ENCODE assay signal across 8 mouse cellular contexts in genomic region chr4:147869238-147869637, GRCm38 (mm10). TPM values are rescaled to one million over a fixed set of nuclear protein-coding genes. Genes with fewer than 3 reads are reported as not detected.
DNase-seq lines count a peak whose midpoint lies in the region; ATAC-seq and TF ChIP-seq lines count a peak whose summit lies in the region.

No protein-coding gene starts in this region.

- no peak for ATAC-seq in embryonic facial prominence, embryonic 13.5 days (ENCODE audit: insufficient number of reproducible peaks, insufficient read depth, low FRiP score, low TSS enrichment, low read depth)
- no peak for ATAC-seq in intestine, postnatal 0 days
- no peak for ATAC-seq in neural tube, embryonic 13.5 days (ENCODE audit: low read depth)

- intact Hi-C loops in left cerebral cortex, adult 2 months (cut with DNase I), result no loop called here
- intact Hi-C loops in left cerebral cortex, postnatal 4 days (cut with DNase I), result no loop called here
- intact Hi-C loops in left cerebral cortex, postnatal 14 days (cut with DNase I), result no loop called here

- peaks cover 23% of the 10 kb centered on the region for H3K4me1 ChIP-seq in embryonic facial prominence, embryonic 13.5 days
- peaks cover 3% of the 10 kb centered on the region; the same call in 1 of the 2 replicates for H3K4me1 ChIP-seq in intestine, postnatal 0 days (replicated peaks; ENCODE audit: control insufficient read depth, insufficient read depth, low read length)
- H3K4me1 ChIP-seq in neural tube, embryonic 13.5 days (replicated peaks), result peaks cover 26% of the 10 kb centered on the region

- H3K9me3 ChIP-seq in embryonic facial prominence, embryonic 13.5 days, result no peaks in the 10 kb centered on the region; the same call in 1 of the 2 replicates
- no peaks in the 10 kb centered on the region for H3K9me3 ChIP-seq in intestine, postnatal 0 days (ENCODE audit: control insufficient read depth)
- no peaks in the 10 kb centered on the region for H3K9me3 ChIP-seq in neural tube, embryonic 13.5 days

- peak overlapping the region; percentile 45; the same call in 1 of the 2 replicates for H3K27ac ChIP-seq in left cerebral cortex, adult 2 months
- peak overlapping the region; percentile 58; the same call in 1 of the 2 replicates for H3K27ac ChIP-seq in embryonic facial prominence, embryonic 13.5 days
- H3K27ac ChIP-seq in intestine, postnatal 0 days (ENCODE audit: low read depth, low read length), result 0 out of 2 replicates have a peak overlapping the region, but pooled peaks have one; percentile 47
- H3K27ac ChIP-seq in neural tube, embryonic 13.5 days (replicated peaks), result peak overlapping the region; percentile 29; the same call in 1 of the 2 replicates

- peak overlapping the region; percentile 67 for H3K4me3 ChIP-seq in left cerebral cortex, adult 2 months
- peak overlapping the region; percentile 90 for H3K4me3 ChIP-seq in embryonic facial prominence, embryonic 13.5 days
- H3K4me3 ChIP-seq in intestine, postnatal 0 days (ENCODE audit: low read depth, low read length), result peak overlapping the region; percentile 77
- peak overlapping the region; percentile 70 for H3K4me3 ChIP-seq in neural tube, embryonic 13.5 days

- TF ChIP-seq CTCF in left cerebral cortex, adult 2 months (IDR thresholded peaks at IDR 0.05), result no peak
- no peak for TF ChIP-seq CTCF in intestine, postnatal 0 days (IDR thresholded peaks at IDR 0.05; ENCODE audit: low read depth)

- peak overlapping the region; percentile 83 for H3K4me2 ChIP-seq in embryonic facial prominence, embryonic 13.5 days
- peak overlapping the region; percentile 88 for H3K4me2 ChIP-seq in intestine, postnatal 0 days (replicated peaks; ENCODE audit: low read depth)
- H3K4me2 ChIP-seq in neural tube, embryonic 13.5 days, result peak overlapping the region; percentile 92

- peaks cover 54% of the 10 kb centered on the region for H3K36me3 ChIP-seq in embryonic facial prominence, embryonic 13.5 days
- peaks cover 30% of the 10 kb centered on the region for H3K36me3 ChIP-seq in intestine, postnatal 0 days (ENCODE audit: control insufficient read depth, insufficient read depth)
- H3K36me3 ChIP-seq in neural tube, embryonic 13.5 days, result peaks cover 50% of the 10 kb centered on the region

- H3K27me3 ChIP-seq in embryonic facial prominence, embryonic 13.5 days, result no peaks in the 10 kb centered on the region
- H3K27me3 ChIP-seq in intestine, postnatal 0 days (replicated peaks; ENCODE audit: control insufficient read depth, insufficient read depth, low read length), result no peaks in the 10 kb centered on the region
- no peaks in the 10 kb centered on the region for H3K27me3 ChIP-seq in neural tube, embryonic 13.5 days

- WGBS in embryonic facial prominence, embryonic 13.5 days, result 10% methylated on average over 5 of the region's 5 CpGs
- 10% methylated on average over 5 of the region's 5 CpGs for WGBS in intestine, postnatal 0 days
- WGBS in neural tube, embryonic 13.5 days, result 12% methylated on average over 5 of the region's 5 CpGs

- DNase-seq in left cerebral cortex, adult 2 months (ENCODE audit: extremely low spot score in 1 of 2, low spot score in 2 of 2), result peak in 1 of 2 experiments; percentile 11
- no peak for DNase-seq in left cerebral cortex, postnatal 4 days
- no peak for DNase-seq in left cerebral cortex, adult 8-10 months (ENCODE audit: low spot score in 2 of 2)
- DNase-seq in left cerebral cortex, postnatal 14 days (ENCODE audit: low spot score in 2 of 2), result no peak
- no peak for DNase-seq in left cerebral cortex, adult 9 months (ENCODE audit: low spot score in 2 of 2)

- H3K9ac ChIP-seq in embryonic facial prominence, embryonic 13.5 days, result peak overlapping the region; percentile 80
- H3K9ac ChIP-seq in intestine, postnatal 0 days (ENCODE audit: low read depth, low read length), result peak overlapping the region; percentile 53
- peak overlapping the region; percentile 66 for H3K9ac ChIP-seq in neural tube, embryonic 13.5 days

RNA-seq across cellular contexts. Expression of gene Fv1, which starts 0.5 kb away (rescaled TPM):
- 10 to 100 TPM in 1 of 2 experiments, 1 to 10 TPM in 1; 9.9 to 11.8 TPM for total RNA-seq in left cerebral cortex, adult 2 months (2021)
- total RNA-seq in left cerebral cortex, postnatal 4 days (2021), result 10 to 100 TPM; 10.4 to 11.3 TPM
- 13.8 and 14.9 TPM in 2 replicates for polyA plus RNA-seq in embryonic facial prominence, embryonic 13.5 days (2015; fragmentation: Nextera tagmentation; extraction: Ambion mirVana)
- polyA plus RNA-seq in intestine, postnatal 0 days (2015; fragmentation: Nextera tagmentation; extraction: Ambion mirVana), result 1.3 and 1.8 TPM in 2 replicates
- polyA plus RNA-seq in neural tube, embryonic 13.5 days (2015; fragmentation: Nextera tagmentation; extraction: Ambion mirVana), result 12.0 and 14.3 TPM in 2 replicates
- 10 to 100 TPM in 2 of 4 experiments, 1 to 10 TPM in 2; 7.6 to 10.8 (median 9.9) TPM for total RNA-seq in left cerebral cortex, adult 8-10 months (2022)
- 1 to 10 TPM; 7.9 to 8.0 TPM for total RNA-seq in left cerebral cortex, postnatal 14 days (2021)

RNA-seq across cellular contexts. Expression of gene Miip, which starts 0.6 kb away (rescaled TPM):
- total RNA-seq in left cerebral cortex, adult 2 months (2021), result 10 to 100 TPM; 18.6 to 20.3 TPM
- total RNA-seq in left cerebral cortex, postnatal 4 days (2021), result 10 to 100 TPM; 25.1 to 26.3 TPM
- 46.1 and 51.3 TPM in 2 replicates for polyA plus RNA-seq in embryonic facial prominence, embryonic 13.5 days (2015; fragmentation: Nextera tagmentation; extraction: Ambion mirVana)
- polyA plus RNA-seq in intestine, postnatal 0 days (2015; fragmentation: Nextera tagmentation; extraction: Ambion mirVana), result 10.0 and 13.3 TPM in 2 replicates
- polyA plus RNA-seq in neural tube, embryonic 13.5 days (2015; fragmentation: Nextera tagmentation; extraction: Ambion mirVana), result 40.8 and 45.1 TPM in 2 replicates
- total RNA-seq in left cerebral cortex, adult 8-10 months (2022), result 10 to 100 TPM; 12.8 to 22.9 (median 16.6) TPM
- total RNA-seq in left cerebral cortex, postnatal 14 days (2021), result 10 to 100 TPM; 17.5 to 19.7 TPM

RNA-seq across cellular contexts. Expression of gene Zfp933, which starts 21.1 kb away (rescaled TPM):
- total RNA-seq in left cerebral cortex, adult 2 months (2021), result 10 to 100 TPM; 18.2 to 21.5 TPM
- total RNA-seq in left cerebral cortex, postnatal 4 days (2021), result 10 to 100 TPM; 19.2 to 20.0 TPM
- 7.9 and 8.6 TPM in 2 replicates for polyA plus RNA-seq in embryonic facial prominence, embryonic 13.5 days (2015; fragmentation: Nextera tagmentation; extraction: Ambion mirVana)
- 3.4 and 3.6 TPM in 2 replicates for polyA plus RNA-seq in intestine, postnatal 0 days (2015; fragmentation: Nextera tagmentation; extraction: Ambion mirVana)
- polyA plus RNA-seq in neural tube, embryonic 13.5 days (2015; fragmentation: Nextera tagmentation; extraction: Ambion mirVana), result 5.3 and 6.4 TPM in 2 replicates
- total RNA-seq in left cerebral cortex, adult 8-10 months (2022), result 10 to 100 TPM; 16.4 to 22.7 (median 17.9) TPM
- total RNA-seq in left cerebral cortex, postnatal 14 days (2021), result 10 to 100 TPM; 17.1 to 20.4 TPM

RNA-seq across cellular contexts. Expression of gene Mfn2, which starts 35.3 kb away (rescaled TPM):
- total RNA-seq in left cerebral cortex, adult 2 months (2021), result 100 to 1,000 TPM; 181 to 199 TPM
- total RNA-seq in left cerebral cortex, postnatal 4 days (2021), result 100 to 1,000 TPM; 134 to 155 TPM
- 34.3 and 34.6 TPM in 2 replicates for polyA plus RNA-seq in embryonic facial prominence, embryonic 13.5 days (2015; fragmentation: Nextera tagmentation; extraction: Ambion mirVana)
- 44.2 and 46.9 TPM in 2 replicates for polyA plus RNA-seq in intestine, postnatal 0 days (2015; fragmentation: Nextera tagmentation; extraction: Ambion mirVana)
- 76.3 and 79.0 TPM in 2 replicates for polyA plus RNA-seq in neural tube, embryonic 13.5 days (2015; fragmentation: Nextera tagmentation; extraction: Ambion mirVana)
- 100 to 1,000 TPM; 181 to 227 (median 209) TPM for total RNA-seq in left cerebral cortex, adult 8-10 months (2022)
- total RNA-seq in left cerebral cortex, postnatal 14 days (2021), result 100 to 1,000 TPM; 184 TPM

RNA-seq across cellular contexts. Expression of gene Zfp984, which starts 59.6 kb away (rescaled TPM):
- total RNA-seq in left cerebral cortex, adult 2 months (2021), result 1 to 10 TPM; 1.6 to 2.1 TPM
- total RNA-seq in left cerebral cortex, postnatal 4 days (2021), result 1 to 10 TPM; 4.3 to 6.6 TPM
- polyA plus RNA-seq in embryonic facial prominence, embryonic 13.5 days (2015; fragmentation: Nextera tagmentation; extraction: Ambion mirVana), result 7.6 TPM in 2 replicates
- 16.2 and 17.9 TPM in 2 replicates for polyA plus RNA-seq in intestine, postnatal 0 days (2015; fragmentation: Nextera tagmentation; extraction: Ambion mirVana)
- 3.7 and 5.0 TPM in 2 replicates for polyA plus RNA-seq in neural tube, embryonic 13.5 days (2015; fragmentation: Nextera tagmentation; extraction: Ambion mirVana)
- total RNA-seq in left cerebral cortex, adult 8-10 months (2022), result 1 to 10 TPM; 1.9 to 2.6 (median 2.2) TPM
- 1 to 10 TPM; 2.2 to 2.6 TPM for total RNA-seq in left cerebral cortex, postnatal 14 days (2021)
